Mouse (Mus musculus): ENCODE measurements around the gene Alyref.
"Not testable (repeated sequence)": the region's sequence is repeated elsewhere in the genome, so short reads cannot be mapped to it uniquely, and the experiment has no call there.

The Alyref gene

GRCm38 (mm10) chr11:120573585-120574277 lies 24.4 kb downstream of the Alyref start:
- DNase-seq (ENCODE audit: low read depth, low spot score) = no peak

- DNase-seq (ENCODE audit: low read depth, low spot score) = peak; percentile 100
Observed at GRCm38 (mm10) chr11:120572752-120573584, 25.2 kb downstream of the Alyref start, which contains the start of gene P4hb. Gene P4hb (minus strand): TSS chr11:120573253.

GRCm38 (mm10) chr11:120572417-120572751 lies 25.8 kb downstream of the Alyref start:
- DNase-seq (ENCODE audit: low read depth, low spot score) = no peak

GRCm38 (mm10) chr11:120571754-120572416 lies 26.3 kb downstream of the Alyref start:
- no peak for DNase-seq (ENCODE audit: low read depth, low spot score)

GRCm38 (mm10) chr11:120571122-120571521 lies 27.0 kb downstream of the Alyref start:
- no peak for DNase-seq (ENCODE audit: low read depth, low spot score)

- DNase-seq (ENCODE audit: low read depth, low spot score) = no peak
Observed at GRCm38 (mm10) chr11:120568324-120568723, 29.8 kb downstream of the Alyref start.

GRCm38 (mm10) chr11:120565114-120565513 lies 33.1 kb downstream of the Alyref start:
- no peak for DNase-seq (ENCODE audit: low read depth, low spot score)

GRCm38 (mm10) chr11:120562949-120563348 lies 35.2 kb downstream of the Alyref start:
- no peak for DNase-seq (ENCODE audit: low read depth, low spot score)

GRCm38 (mm10) chr11:120560952-120561728 lies 37.0 kb downstream of the Alyref start:
- no peak for DNase-seq (ENCODE audit: low read depth, low spot score)

- DNase-seq (ENCODE audit: low read depth, low spot score) = not testable (repeated sequence)
Observed at GRCm38 (mm10) chr11:120558843-120559242, 39.3 kb downstream of the Alyref start.

- DNase-seq (ENCODE audit: low read depth, low spot score) = no peak
Observed at GRCm38 (mm10) chr11:120555260-120555659, 42.9 kb downstream of the Alyref start.

GRCm38 (mm10) chr11:120554834-120555233 lies 43.3 kb downstream of the Alyref start:
- DNase-seq (ENCODE audit: low read depth, low spot score) = no peak

GRCm38 (mm10) chr11:120552736-120553135 lies 45.4 kb downstream of the Alyref start:
- DNase-seq (ENCODE audit: low read depth, low spot score) = no peak

GRCm38 (mm10) chr11:120550810-120551440 lies 47.2 kb downstream of the Alyref start, which contains the start of gene Ppp1r27:
Gene Ppp1r27 (minus strand): TSS chr11:120551132.
- no peak for DNase-seq (ENCODE audit: low read depth, low spot score)

- DNase-seq (ENCODE audit: low read depth, low spot score) = no peak
Observed at GRCm38 (mm10) chr11:120549986-120550809, 48.0 kb downstream of the Alyref start.

GRCm38 (mm10) chr11:120549168-120549945 lies 48.8 kb downstream of the Alyref start, which contains the start of gene Mcrip1:
Gene Mcrip1 (minus strand): TSS chr11:120549727.
- peak; percentile 83 for DNase-seq (ENCODE audit: low read depth, low spot score)

- no peak for DNase-seq (ENCODE audit: low read depth, low spot score)
Observed at GRCm38 (mm10) chr11:120548786-120549167, 49.4 kb downstream of the Alyref start.

GRCm38 (mm10) chr11:120548214-120548613 lies 50.0 kb downstream of the Alyref start:
- DNase-seq (ENCODE audit: low read depth, low spot score) = no peak

GRCm38 (mm10) chr11:120547469-120547868 lies 50.7 kb downstream of the Alyref start:
- DNase-seq (ENCODE audit: low read depth, low spot score) = no peak

Data from forelimb bud, embryonic 11.5 days (tissue).